Mouse (Mus musculus): ENCODE measurements at regions not wholly inside any gene's neighbourhood (a gene's known extent, or its start where the extent isn't known, plus 50 kb on each side); places are given as distances from the start of the nearest gene placed in this dataset.

GRCm38 (mm10) chr2:11412521-11412920, 141.4 kb downstream of the Pfkfb3 start:
- no peak for TF ChIP-seq POLR2A (IDR thresholded peaks at IDR 0.05; ENCODE audit: borderline replicate concordance, extremely low read depth, insufficient read depth, insufficient read length, poor library complexity, severe bottlenecking)
- no peak for TF ChIP-seq CTCF (IDR thresholded peaks at IDR 0.05; ENCODE audit: borderline replicate concordance, extremely low read depth, insufficient read depth, insufficient read length)
